Mouse (Mus musculus) duodenum, adult 2 months (tissue): Measurements from ENCODE around the gene Tgtp2. TPM values are rescaled to one million over a fixed set of nuclear protein-coding genes. Genes with fewer than 3 reads are reported as not detected.

Source experiments
- polyA plus RNA-seq: library from polyadenylated mRNA; depleted of rRNA; stranded (reverse); fragments of >200 nt; gene quantifications from 2 replicates; pipeline ENCODE4 v1.2.3, GENCODE M21; 2012; ENCODE audit warnings: low replicate concordance; rRNA removed

Gene Tgtp2
- 0.18 and 0.72 TPM in 2 replicates for polyA plus RNA-seq

DNA sequence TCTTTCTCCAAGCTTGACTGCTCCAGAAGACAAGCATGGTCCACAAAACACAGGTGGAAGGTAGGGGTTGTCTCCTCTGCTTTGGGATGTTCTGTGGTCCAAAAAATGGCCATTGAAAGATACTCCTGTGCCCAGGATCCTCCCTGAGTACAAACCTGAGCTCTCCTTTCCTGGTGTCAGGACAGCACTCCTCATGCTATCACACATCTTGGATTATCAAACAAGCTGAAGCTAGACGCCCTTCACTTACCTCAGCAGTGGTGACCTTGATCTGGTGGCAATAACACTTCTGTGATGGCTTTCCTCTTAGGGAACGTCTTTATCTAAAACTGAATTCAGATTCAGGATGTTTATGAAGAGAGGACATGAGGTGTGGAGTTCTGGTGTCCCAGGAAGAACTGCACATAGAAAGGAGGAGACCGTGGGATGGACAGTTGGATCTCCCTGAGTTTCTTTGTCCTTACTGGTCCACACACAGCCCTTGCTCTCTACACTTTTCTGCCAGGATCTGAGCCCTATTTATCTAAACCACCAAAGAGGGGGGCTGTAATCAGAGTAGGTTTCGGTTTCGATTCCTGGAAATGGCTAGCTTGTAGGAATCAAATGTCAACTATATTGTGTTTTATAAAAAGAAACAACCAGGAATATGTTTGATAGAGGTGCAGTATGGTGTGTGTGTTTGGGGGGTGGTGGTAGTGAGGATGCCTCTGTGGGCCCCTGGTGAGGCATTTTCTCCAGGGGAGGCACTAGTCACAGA, at the start of gene Tgtp2:
Tgtp2 (minus strand) TSS at position 494 of the 757 bp plus-strand sequence.

DNA sequence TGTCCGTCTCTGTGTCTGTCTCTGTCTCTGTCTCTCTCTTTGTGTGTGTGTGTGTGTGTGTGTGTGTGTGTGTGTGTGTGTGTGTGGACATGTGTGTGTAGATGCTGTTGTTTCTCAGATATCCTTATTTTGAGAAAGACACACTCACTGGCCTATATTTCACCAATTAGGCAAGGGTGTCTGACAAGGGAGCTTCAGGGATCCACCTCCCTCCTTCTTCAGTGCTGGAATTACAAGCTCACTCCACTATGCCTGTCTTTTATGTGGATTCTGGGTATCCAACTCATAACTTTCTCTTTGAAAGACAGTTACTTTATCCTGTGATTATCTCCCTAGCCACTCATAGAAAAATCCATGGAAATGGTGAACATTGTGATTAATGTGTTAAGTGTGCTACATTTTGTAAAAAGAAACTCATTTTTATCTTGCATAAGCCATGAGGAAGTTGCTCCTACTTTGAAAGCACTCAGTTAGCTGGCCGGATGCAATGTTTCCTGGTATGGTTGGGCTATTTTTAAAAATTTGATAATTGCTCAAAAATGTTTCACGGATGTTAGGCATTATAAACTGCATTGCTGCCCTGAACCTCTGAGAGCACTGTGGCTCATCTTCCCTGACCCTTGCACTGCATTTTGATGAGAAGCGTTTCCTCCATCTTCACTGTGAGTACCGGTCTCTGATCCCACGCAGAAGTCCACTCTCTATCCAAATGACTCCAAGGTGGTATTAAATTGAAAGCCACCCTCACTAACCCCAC, 12.2 kb upstream of the Tgtp2 start, which contains the start of gene Ifi47:
Ifi47 (plus strand) TSS at position 587 of the 757 bp plus-strand sequence.

DNA sequence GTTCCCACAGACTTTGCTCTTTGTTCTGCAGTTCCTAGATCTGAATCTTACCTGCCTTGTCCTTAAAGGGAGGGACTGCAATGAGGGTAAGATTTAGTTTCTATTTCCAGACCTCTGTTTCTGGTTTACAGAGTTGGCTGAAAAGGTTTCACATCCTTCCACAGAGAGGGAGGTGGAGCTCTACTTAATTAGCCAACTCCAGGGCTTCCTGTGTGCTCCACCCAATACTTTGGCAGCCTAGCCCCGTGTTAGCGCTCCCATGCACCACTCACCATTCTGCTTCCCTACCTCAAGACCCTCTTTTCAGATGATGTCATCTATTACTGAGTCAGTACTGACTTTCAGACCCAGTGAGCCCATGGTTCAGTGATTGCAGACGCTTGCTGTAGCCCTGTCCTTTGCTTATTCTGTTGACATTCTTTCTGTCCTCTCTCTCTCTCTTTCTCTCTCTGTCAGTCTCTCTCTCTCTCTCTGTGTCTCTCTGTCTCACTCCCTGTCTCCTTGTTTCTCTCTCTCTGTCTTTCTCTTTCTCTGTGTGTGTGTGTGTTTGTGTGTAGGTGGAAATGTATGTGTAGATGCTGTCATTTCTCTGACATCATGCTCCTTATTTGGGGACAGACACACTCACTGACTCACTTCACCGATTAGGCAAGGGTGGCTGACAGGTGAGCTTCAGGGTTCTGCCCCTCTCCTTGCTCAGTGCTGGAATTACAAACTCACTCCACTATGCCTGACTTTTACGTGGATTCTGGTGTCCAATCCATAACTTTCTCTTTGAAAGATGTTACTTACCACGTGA, 12.7 kb downstream of the Tgtp2 start, which contains the start of gene 9930111J21Rik2:
9930111J21Rik2 (minus strand) TSS at position 150 of the 799 bp plus-strand sequence.

Other genes with a start within 250 kb of the Tgtp2 start
- gene Trim41, start 246.9 kb downstream of the Tgtp2 start, polyA plus RNA-seq: 18.0 and 20.2 TPM in 2 replicates
- 6.0 and 12.8 TPM in 2 replicates for gene Trim7, start 238.1 kb downstream of the Tgtp2 start, polyA plus RNA-seq
- 2.8 and 3.5 TPM in 2 replicates for gene Gm12184, start 237.6 kb downstream of the Tgtp2 start, polyA plus RNA-seq
- gene Irgm1, start 192.5 kb downstream of the Tgtp2 start, polyA plus RNA-seq: 1.4 and 1.5 TPM in 2 replicates
- 0.06 and 0.66 TPM in 2 replicates for gene Gm5431, start 162.0 kb downstream of the Tgtp2 start, polyA plus RNA-seq
- gene Psme2b, start 118.0 kb downstream of the Tgtp2 start, polyA plus RNA-seq: 4.3 and 16.0 TPM in 2 replicates
- 0.07 TPM in 1 of 2 replicates, not detected in the other for gene Olfr56, start 85.3 kb downstream of the Tgtp2 start, polyA plus RNA-seq
- gene 9930111J21Rik1, start 84.8 kb downstream of the Tgtp2 start, polyA plus RNA-seq: 0.21 and 0.46 TPM in 2 replicates
- gene Gm12185, start 72.0 kb downstream of the Tgtp2 start, polyA plus RNA-seq: 0.04 and 0.05 TPM in 2 replicates
- 0.16 and 0.33 TPM in 2 replicates for gene Tgtp1, start 70.0 kb downstream of the Tgtp2 start, polyA plus RNA-seq
- gene 9930111J21Rik2, start 13.0 kb downstream of the Tgtp2 start, polyA plus RNA-seq: 0.05 and 0.09 TPM in 2 replicates
- 2.2 and 5.1 TPM in 2 replicates for gene Ifi47, start 12.4 kb upstream of the Tgtp2 start, polyA plus RNA-seq
- gene Olfr1396, start 50.7 kb upstream of the Tgtp2 start, polyA plus RNA-seq: not detected in 2 replicates
- not detected in 2 replicates for gene Olfr1395, start 78.1 kb upstream of the Tgtp2 start, polyA plus RNA-seq
- not detected in 2 replicates for gene Olfr1394, start 90.2 kb upstream of the Tgtp2 start, polyA plus RNA-seq
- 1.8 and 1.9 TPM in 2 replicates for gene Btnl9, start 123.0 kb upstream of the Tgtp2 start, polyA plus RNA-seq
- gene Zfp62, start 139.1 kb upstream of the Tgtp2 start, polyA plus RNA-seq: 0.33 and 0.69 TPM in 2 replicates
- 123 and 188 TPM in 2 replicates for gene Mgat1, start 180.0 kb upstream of the Tgtp2 start, polyA plus RNA-seq
- gene Olfr1393, start 214.1 kb upstream of the Tgtp2 start, polyA plus RNA-seq: 0.27 TPM in 1 of 2 replicates, not detected in the other
- gene Olfr1392, start 221.1 kb upstream of the Tgtp2 start, polyA plus RNA-seq: 0.05 TPM in 1 of 2 replicates, not detected in the other
- not detected in 2 replicates for gene Olfr10, start 240.5 kb upstream of the Tgtp2 start, polyA plus RNA-seq